Comparison of ENCODE assay signal across 10 mouse cellular contexts in genomic region chr9:69181411-69181810, GRCm38 (mm10).
A peak's percentile ranks its signal among the peaks of the same experiment; 100 is the strongest.
DNase-seq lines count a peak whose midpoint lies in the region; ATAC-seq and TF ChIP-seq lines count a peak whose summit lies in the region.
"Had no signal": no experiment of that assay in that cellular context is flagged by ENCODE, and none has a peak within 500 bp of the region (broad histone marks: within the 10 kb centered on the region; RNA-seq: fewer than 3 reads in every experiment).

No protein-coding gene starts in this region.

- peak overlapping the region; percentile 60; the same call in 1 of the 2 replicates for H3K27ac ChIP-seq in gastrocnemius, adult 2 months
- H3K27ac ChIP-seq in kidney, embryonic 14.5 days (ENCODE audit: low read depth, low read length) = no peak overlapping the region
- peak overlapping the region; percentile 71 for H3K27ac ChIP-seq in lung, embryonic 16.5 days (ENCODE audit: low read length)
- no peak overlapping the region for H3K27ac ChIP-seq in forebrain, embryonic 12.5 days
- H3K27ac ChIP-seq: liver, embryonic 14.5 days had no signal

- CTCF ChIA-PET in Patski (lab: Charles Lee) = interaction anchor here (1.4 to 3.0 kb wide), 2 partner anchors 12 to 13 kb away, joined by 4 to 7 read pairs; no protein-coding TSS in a partner anchor

- H3K36me3 ChIP-seq in kidney, embryonic 14.5 days (ENCODE audit: control insufficient read depth, insufficient read depth, low read length) = no peaks in the 10 kb centered on the region
- no peaks in the 10 kb centered on the region for H3K36me3 ChIP-seq in lung, embryonic 16.5 days (ENCODE audit: control insufficient read depth, insufficient read depth, low read length)
- no peaks in the 10 kb centered on the region for H3K36me3 ChIP-seq in forebrain, embryonic 12.5 days (replicated peaks)

- H3K4me2 ChIP-seq in kidney, embryonic 14.5 days (replicated peaks; ENCODE audit: low read depth, low read length) = no peak overlapping the region
- H3K4me2 ChIP-seq in lung, embryonic 16.5 days (ENCODE audit: low read depth, low read length) = no peak overlapping the region
- no peak overlapping the region for H3K4me2 ChIP-seq in forebrain, embryonic 12.5 days

- H3K9me3 ChIP-seq in kidney, embryonic 14.5 days (ENCODE audit: control insufficient read depth, low read length) = no peaks in the 10 kb centered on the region
- no peaks in the 10 kb centered on the region for H3K9me3 ChIP-seq in lung, embryonic 16.5 days (ENCODE audit: control insufficient read depth, low read length)
- no peaks in the 10 kb centered on the region for H3K9me3 ChIP-seq in forebrain, embryonic 12.5 days

- H3K4me3 ChIP-seq in gastrocnemius, adult 2 months = no peak overlapping the region
- no peak overlapping the region for H3K4me3 ChIP-seq in kidney, embryonic 14.5 days (ENCODE audit: low read length)
- no peak overlapping the region for H3K4me3 ChIP-seq in lung, embryonic 16.5 days (ENCODE audit: low read length)
- H3K4me3 ChIP-seq in forebrain, embryonic 12.5 days (replicated peaks) = no peak overlapping the region

- in situ Hi-C loops in Patski (cut with MboI; ENCODE audit: low pct_unique_long_range_greater_than_20kb) = no loop called here

- H3K4me1 ChIP-seq in kidney, embryonic 14.5 days (ENCODE audit: control insufficient read depth, insufficient read depth, low read length) = 0 out of 2 replicates have a peak, but pooled peaks cover 2% of the 10 kb centered on the region
- peaks cover 7% of the 10 kb centered on the region for H3K4me1 ChIP-seq in lung, embryonic 16.5 days (replicated peaks; ENCODE audit: control insufficient read depth, insufficient read depth, low read length)
- peaks cover 3% of the 10 kb centered on the region; the same call in 1 of the 2 replicates for H3K4me1 ChIP-seq in forebrain, embryonic 12.5 days

- intact Hi-C loops in gastrocnemius, adult 2 months (cut with DNase I) = no loop called here
- intact Hi-C loops in left cerebral cortex, postnatal 10 days (cut with DNase I) = no loop called here

- ATAC-seq in Patski = peak; percentile 44
- peak; percentile 55; the same call in 1 of the 2 replicates for ATAC-seq in kidney, embryonic 14.5 days (ENCODE audit: low FRiP score, low TSS enrichment)
- peak; percentile 88 for ATAC-seq in lung, embryonic 16.5 days (ENCODE audit: low read depth)
- ATAC-seq in forebrain, embryonic 12.5 days (ENCODE audit: low FRiP score) = no peak

- POLR2A ChIA-PET in Patski (lab: Charles Lee) = interaction anchor here (0.6 to 1.1 kb wide), 4 partner anchors 11 to 96 kb away, joined by 3 to 6 read pairs (median 4); no protein-coding TSS in a partner anchor

- no peak overlapping the region for H3K9ac ChIP-seq in kidney, embryonic 14.5 days (ENCODE audit: low read depth, low read length)
- H3K9ac ChIP-seq in lung, embryonic 16.5 days (ENCODE audit: low read length) = no peak overlapping the region
- no peak overlapping the region for H3K9ac ChIP-seq in forebrain, embryonic 12.5 days
- H3K9ac ChIP-seq: liver, embryonic 14.5 days had no signal

- DNase-seq in Patski (ENCODE audit: low read depth, low spot score) = peak; percentile 49
- peak; percentile 56 for DNase-seq in gastrocnemius, adult 2 months
- no peak for DNase-seq in layer of hippocampus, adult 11-12 months (ENCODE audit: low spot score)
- DNase-seq in adrenal gland, adult 8-10 months = no peak
- DNase-seq in left cerebral cortex, postnatal 10 days (ENCODE audit: extremely low spot score in 1 of 2, low spot score in 2 of 2) = no peak
- DNase-seq: adrenal gland, postnatal 25 days had no signal

- no peaks in the 10 kb centered on the region for H3K27me3 ChIP-seq in Patski
- no peaks in the 10 kb centered on the region for H3K27me3 ChIP-seq in kidney, embryonic 14.5 days (ENCODE audit: control insufficient read depth, insufficient read depth, low read length)
- no peaks in the 10 kb centered on the region for H3K27me3 ChIP-seq in lung, embryonic 16.5 days (ENCODE audit: control insufficient read depth, insufficient read depth, low read depth, low read length)
- H3K27me3 ChIP-seq in forebrain, embryonic 12.5 days = no peaks in the 10 kb centered on the region

- no peak for TF ChIP-seq CTCF in Patski (IDR thresholded peaks at IDR 0.05)
- TF ChIP-seq CTCF in gastrocnemius, adult 2 months (IDR thresholded peaks at IDR 0.05) = no peak

Comparison
In these comparisons a context has a peak if more than half of its experiments do, and no peak if none do; other contexts are left out.
1. DNase-seq: peak in Patski (single experiment) and gastrocnemius, adult 2 months (single experiment); none in layer of hippocampus, adult 11-12 months (single experiment), adrenal gland, adult 8-10 months (single experiment) and left cerebral cortex, postnatal 10 days (0 of 2).
2. H3K27ac ChIP-seq: peak in gastrocnemius, adult 2 months (single experiment) and lung, embryonic 16.5 days (single experiment); none in kidney, embryonic 14.5 days (single experiment) and forebrain, embryonic 12.5 days (single experiment).